Mouse (Mus musculus) G1E (cell line): ENCODE measurements around the gene Med19. TPM values are rescaled to one million over a fixed set of nuclear protein-coding genes. Genes with fewer than 3 reads are reported as not detected.
"Not testable (repeated sequence)": the region's sequence is repeated elsewhere in the genome, so short reads cannot be mapped to it uniquely, and the experiment has no call there.

Experiments
- ATAC-seq: 2 replicates; pipeline ENCODE4 v1.8.0; 2016; ENCODE audit warnings: mild to moderate bottlenecking; ENCODE audit not compliant: insufficient number of reproducible peaks, poor library complexity, low FRiP score, severe bottlenecking; ENCODE audit errors: extremely low read depth
- DNase-seq: peaks from one replicate; pipeline ENCODE4 v3.0.0; 2012; ENCODE audit warnings: low spot score
- H3K27me3 ChIP-seq: 2 replicates; pipeline ENCODE4 v1.6.1; 2012; ENCODE audit warnings: mild to moderate bottlenecking, low read length, inconsistent platforms; ENCODE audit not compliant: insufficient read depth
- H3K36me3 ChIP-seq: replicated peaks from 2 replicates; pipeline ENCODE3; 2012; ENCODE audit warnings: mild to moderate bottlenecking, inconsistent platforms
- H3K4me1 ChIP-seq: 2 replicates; pipeline ENCODE4 v1.6.1; 2012; ENCODE audit warnings: low read depth, low read length, inconsistent platforms, mixed read lengths; ENCODE audit not compliant: insufficient read depth
- H3K4me3 ChIP-seq: 2 replicates; pipeline ENCODE4 v1.5.1; 2012; ENCODE audit warnings: low read depth, mild to moderate bottlenecking, inconsistent platforms, low read length, moderate library complexity, mixed read lengths
- H3K9me3 ChIP-seq: replicated peaks from 2 replicates; pipeline ENCODE4 v1.6.1; 2012; ENCODE audit warnings: inconsistent platforms
- CTCF ChIP-seq: IDR thresholded peaks from 2 replicates; pipeline ENCODE4 v1.5.1; 2012; ENCODE audit warnings: low read depth, low read length, inconsistent platforms, mixed read lengths
- GATA1 ChIP-seq: IDR thresholded peaks from 2 replicates; pipeline ENCODE4 v1.6.1; 2012; ENCODE audit warnings: borderline replicate concordance, low read length, inconsistent platforms, mixed read lengths
- GATA2 ChIP-seq: IDR thresholded peaks from 2 replicates; pipeline ENCODE4 v1.6.1; 2012; ENCODE audit warnings: low read depth, low read length, inconsistent platforms, borderline replicate concordance
- POLR2AphosphoS5 ChIP-seq: IDR thresholded peaks from 2 replicates; pipeline ENCODE4 v1.6.1; 2012; ENCODE audit warnings: low read depth, low read length, inconsistent platforms; ENCODE audit not compliant: insufficient replicate concordance
- TAL1 ChIP-seq: conservative IDR thresholded peaks from 2 replicates; pipeline ENCODE4 v1.6.1; 2012; ENCODE audit warnings: low read depth, low read length, inconsistent platforms, mixed read lengths
- polyA plus RNA-seq: library from polyadenylated mRNA; stranded (reverse); fragments of >175 nt; gene quantifications from 2 replicates; pipeline ENCODE4 v1.2.3, GENCODE M21; 2012
- total RNA-seq, 2 experiments: library from RNA; stranded (forward) in 1 of 2; stranded (reverse) in 1 of 2; fragments of 200-1000 nt in 1 of 2; fragments of >200 nt in 1 of 2; fragmentation: Nextera tagmentation in 1 of 2; gene quantifications; 2 replicates each; pipeline ENCODE4 v1.2.3; 2014 to 2017

Gene Med19
- total and polyA plus RNA-seq, 3 experiments, result 14.8 to 51.1 (median 33.1) TPM

GRCm38 (mm10) chr2:84725770-84726169 lies 47.6 kb downstream of the Med19 start:
- no peak for ATAC-seq
- H3K4me3 ChIP-seq, result peak overlapping the region; percentile 73; the same call in 1 of the 2 replicates

GRCm38 (mm10) chr2:84726716-84727115 lies 48.5 kb downstream of the Med19 start:
- Histone ChIP-seq H3K27me3 (0 out of 2 replicates have a peak, but pooled peaks cover 2% of the 10 kb centered on the region), H3K36me3 (peaks cover 36% of the 10 kb centered on the region), H3K4me3 (peak overlapping the region; percentile 73), H3K9me3 (no peaks in the 10 kb centered on the region), H3K4me1 (peaks cover 45% of the 10 kb centered on the region)
- DNase-seq, result no peak
- no peak for ATAC-seq
- TF ChIP-seq GATA2 (no peak), POLR2AphosphoS5 (no peak)

More at GRCm38 (mm10) chr2:84725770-84726169, 47.6 kb downstream of the Med19 start:
- Histone ChIP-seq H3K9me3 (no peaks in the 10 kb centered on the region), H3K4me1 (peaks cover 54% of the 10 kb centered on the region), H3K27me3 (no peaks in the 10 kb centered on the region), H3K36me3 (peaks cover 44% of the 10 kb centered on the region)
- no peak for DNase-seq
- TF ChIP-seq GATA1 (no peak), TAL1 (no peak), CTCF (no peak), POLR2AphosphoS5 (no peak), GATA2 (no peak)

GRCm38 (mm10) chr2:84727172-84727858 lies 49.1 kb downstream of the Med19 start, which contains the start of gene Clp1:
Clp1 (minus strand) TSS chr2:84727350.
- Histone ChIP-seq H3K36me3 (peaks cover 33% of the 10 kb centered on the region), H3K9me3 (no peaks in the 10 kb centered on the region), H3K4me1 (peaks cover 43% of the 10 kb centered on the region), H3K4me3 (peak within 1 kb of the TSS; percentile 73), H3K27me3 (0 out of 2 replicates have a peak, but pooled peaks cover 2% of the 10 kb centered on the region)
- peak; percentile 98 for ATAC-seq
- DNase-seq, result peak; percentile 82
- no peak for TF ChIP-seq CTCF
- no peak for TF ChIP-seq GATA1
- TF ChIP-seq GATA2, result no peak
- TF ChIP-seq TAL1, result no peak
- 0 out of 2 replicates have a peak, but pooled peaks have one; percentile 39 for TF ChIP-seq POLR2AphosphoS5

GRCm38 (mm10) chr2:84728191-84728590 lies 50.0 kb downstream of the Med19 start:
- H3K9me3 ChIP-seq, ATAC-seq, DNase-seq, H3K27me3 ChIP-seq, H3K4me3 ChIP-seq: not testable (repeated sequence)
- peaks cover 43% of the 10 kb centered on the region for H3K4me1 ChIP-seq
- peaks cover 28% of the 10 kb centered on the region for H3K36me3 ChIP-seq

GRCm38 (mm10) chr2:84731206-84731605 lies 53.0 kb downstream of the Med19 start:
- Histone ChIP-seq H3K4me3 (no peak overlapping the region), H3K27me3 (peaks cover 34% of the 10 kb centered on the region), H3K4me1 (peaks cover 42% of the 10 kb centered on the region), H3K9me3 (no peaks in the 10 kb centered on the region), H3K36me3 (no peaks in the 10 kb centered on the region)
- ATAC-seq (no peak), DNase-seq (no peak)
- TF ChIP-seq TAL1 (no peak), GATA1 (no peak), GATA2 (no peak), POLR2AphosphoS5 (no peak), CTCF (no peak)

GRCm38 (mm10) chr2:84732394-84732793 lies 54.2 kb downstream of the Med19 start:
- H3K27me3 ChIP-seq, result peaks cover 45% of the 10 kb centered on the region
- no peak for TF ChIP-seq CTCF
- no peak for TF ChIP-seq GATA2
- no peak for TF ChIP-seq TAL1
- no peak for TF ChIP-seq POLR2AphosphoS5
- no peak for TF ChIP-seq GATA1
- H3K9me3 ChIP-seq, result no peaks in the 10 kb centered on the region
- H3K4me3 ChIP-seq, result no peak overlapping the region
- peaks cover 39% of the 10 kb centered on the region for H3K4me1 ChIP-seq
- ATAC-seq, result no peak
- no peak for DNase-seq
- no peaks in the 10 kb centered on the region for H3K36me3 ChIP-seq
